Mouse (Mus musculus) lung, postnatal 0 days (tissue): ENCODE measurements around the gene Zfp799.

Source experiments
- CTCF ChIP-seq: IDR thresholded peaks from 2 replicates; pipeline ENCODE4 v1.5.1; 2016; ENCODE audit warnings: antibody characterized with exemption, mild to moderate bottlenecking
- EP300 ChIP-seq: IDR thresholded peaks from 2 replicates; pipeline ENCODE4 v1.6.1; 2016; ENCODE audit warnings: antibody characterized with exemption, mild to moderate bottlenecking, control low read depth

DNA sequence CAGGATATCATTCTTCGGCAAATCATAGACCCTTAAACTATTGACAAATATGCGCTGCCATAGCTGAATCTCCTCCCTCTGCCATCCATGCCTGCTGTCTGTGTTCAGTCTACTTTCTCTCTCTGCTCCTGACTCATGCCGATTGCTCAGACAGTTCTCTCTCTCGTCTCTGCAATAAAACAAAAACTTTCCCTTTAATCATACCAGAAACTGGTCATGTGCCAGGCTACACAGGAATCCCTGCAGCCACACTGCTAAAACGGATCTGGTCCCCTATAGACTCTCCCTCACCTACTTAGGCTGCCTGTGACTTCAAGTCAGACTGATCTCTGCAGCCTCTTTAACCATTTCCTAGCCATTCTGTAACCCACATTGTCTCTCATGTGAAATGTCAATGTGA, 42.6 kb upstream of the Zfp799 start:
- no peak for TF ChIP-seq CTCF
- TF ChIP-seq EP300: no peak
